Comparison of ENCODE assay signal across 9 mouse cellular contexts in genomic region chr6:100483084-100483810, GRCm38 (mm10).
DNase-seq lines count a peak whose midpoint lies in the region; ATAC-seq and TF ChIP-seq lines count a peak whose summit lies in the region.
"Had no signal": no experiment of that assay in that cellular context is flagged by ENCODE, and none has a peak within 500 bp of the region (broad histone marks: within the 10 kb centered on the region; RNA-seq: fewer than 3 reads in every experiment).

No protein-coding gene starts in this region.

- H3K27ac ChIP-seq in kidney, embryonic 14.5 days (ENCODE audit: low read depth, low read length), result no peak overlapping the region
- H3K27ac ChIP-seq in MEL (ENCODE audit: control insufficient read depth, low read depth, low read length), result no peak overlapping the region
- H3K27ac ChIP-seq in embryonic facial prominence, embryonic 15.5 days (replicated peaks), result peak overlapping the region; percentile 68
- no peak overlapping the region for H3K27ac ChIP-seq in liver, postnatal 0 days (ENCODE audit: low read depth)
- H3K27ac ChIP-seq in forebrain, embryonic 10.5 days, result no peak overlapping the region
- H3K27ac ChIP-seq: hindbrain, embryonic 15.5 days had no signal

- H3K4me2 ChIP-seq in kidney, embryonic 14.5 days (replicated peaks; ENCODE audit: low read depth, low read length), result no peak overlapping the region
- peak overlapping the region; percentile 21 for H3K4me2 ChIP-seq in embryonic facial prominence, embryonic 15.5 days (replicated peaks)
- peak overlapping the region; percentile 19; the same call in 1 of the 2 replicates for H3K4me2 ChIP-seq in liver, postnatal 0 days (ENCODE audit: low read depth, low read length)
- H3K4me2 ChIP-seq: hindbrain, embryonic 15.5 days had no signal

- H3K27me3 ChIP-seq in kidney, embryonic 14.5 days (ENCODE audit: control insufficient read depth, insufficient read depth, low read length), result peaks cover 3% of the 10 kb centered on the region; the same call in 1 of the 2 replicates
- H3K27me3 ChIP-seq in MEL (ENCODE audit: control insufficient read depth in 1 of 2, insufficient read depth in 2 of 2, low read length in 2 of 2), result no peaks in the 10 kb centered on the region
- no peaks in the 10 kb centered on the region for H3K27me3 ChIP-seq in embryonic facial prominence, embryonic 15.5 days
- H3K27me3 ChIP-seq in liver, postnatal 0 days (ENCODE audit: insufficient read depth, low read length), result no peaks in the 10 kb centered on the region
- peaks cover 37% of the 10 kb centered on the region for H3K27me3 ChIP-seq in forebrain, embryonic 10.5 days (ENCODE audit: poor library complexity, severe bottlenecking)

- no peak for TF ChIP-seq RAD21 in MEL (IDR thresholded peaks at IDR 0.05; ENCODE audit: low read depth, low read length)

- 0 out of 2 replicates have a peak, but pooled peaks have one; percentile 57 for ATAC-seq in kidney, embryonic 14.5 days (ENCODE audit: low FRiP score, low TSS enrichment)
- peak; percentile 72; the same call in 1 of the 2 replicates for ATAC-seq in embryonic facial prominence, embryonic 15.5 days (ENCODE audit: insufficient number of reproducible peaks, low FRiP score, low TSS enrichment, low read depth)
- ATAC-seq in liver, postnatal 0 days, result 0 out of 2 replicates have a peak, but pooled peaks have one; percentile 23
- no peak for ATAC-seq in erythroid progenitor cell, adult 5-6 weeks (replicated peaks; ENCODE audit: low FRiP score, poor library complexity, severe bottlenecking)

- TF ChIP-seq CTCF in MEL (IDR thresholded peaks at IDR 0.05 in 2 of 3, conservative IDR thresholded peaks at IDR 0.05 in 1 of 3; ENCODE audit: control insufficient read depth in 1 of 3, insufficient read depth in 1 of 3, low read depth in 2 of 3, low read length in 3 of 3, poor library complexity in 1 of 3, severe bottlenecking in 1 of 3), result no peak
- no peak for TF ChIP-seq CTCF in liver, postnatal 0 days (IDR thresholded peaks at IDR 0.05; ENCODE audit: low read depth)

- H3K36me3 ChIP-seq in kidney, embryonic 14.5 days (ENCODE audit: control insufficient read depth, insufficient read depth, low read length), result no peaks in the 10 kb centered on the region
- no peaks in the 10 kb centered on the region for H3K36me3 ChIP-seq in MEL (ENCODE audit: control insufficient read depth in 1 of 2, insufficient read depth in 2 of 2, low read length in 2 of 2)
- no peaks in the 10 kb centered on the region for H3K36me3 ChIP-seq in embryonic facial prominence, embryonic 15.5 days
- H3K36me3 ChIP-seq in liver, postnatal 0 days (replicated peaks; ENCODE audit: insufficient read depth, low read length), result no peaks in the 10 kb centered on the region
- no peaks in the 10 kb centered on the region for H3K36me3 ChIP-seq in forebrain, embryonic 10.5 days (replicated peaks)
- H3K36me3 ChIP-seq: hindbrain, embryonic 15.5 days had no signal

- H3K79me2 ChIP-seq in MEL (ENCODE audit: control insufficient read depth, insufficient read depth, low read length, poor library complexity), result no peaks in the 10 kb centered on the region

- no peak for DNase-seq in kidney, adult 8-10 months
- no peak for DNase-seq in MEL (ENCODE audit: low read depth, low spot score)
- peak; percentile 29 for DNase-seq in liver, postnatal 0 days
- no peak for DNase-seq in forebrain, embryonic 10.5 days (ENCODE audit: extremely low spot score, low spot score)
- DNase-seq in frontal cortex, postnatal 25 days (ENCODE audit: low spot score in 2 of 2), result no peak

- H3K4me3 ChIP-seq in kidney, embryonic 14.5 days (ENCODE audit: low read length), result no peak overlapping the region
- no peak overlapping the region for H3K4me3 ChIP-seq in MEL (ENCODE audit: control insufficient read depth in 1 of 2, insufficient read depth in 1 of 2, low read depth in 2 of 2, low read length in 2 of 2)
- no peak overlapping the region for H3K4me3 ChIP-seq in embryonic facial prominence, embryonic 15.5 days (replicated peaks)
- H3K4me3 ChIP-seq in liver, postnatal 0 days (ENCODE audit: low read depth, low read length), result no peak overlapping the region
- H3K4me3 ChIP-seq in forebrain, embryonic 10.5 days, result no peak overlapping the region
- H3K4me3 ChIP-seq: hindbrain, embryonic 15.5 days had no signal

- H3K4me1 ChIP-seq in kidney, embryonic 14.5 days (ENCODE audit: control insufficient read depth, insufficient read depth, low read length), result peaks cover 3% of the 10 kb centered on the region; the same call in 1 of the 2 replicates
- H3K4me1 ChIP-seq in MEL (ENCODE audit: control insufficient read depth in 1 of 2, insufficient read depth in 2 of 2, low read length in 2 of 2), result no peaks in the 10 kb centered on the region
- peaks cover 26% of the 10 kb centered on the region for H3K4me1 ChIP-seq in embryonic facial prominence, embryonic 15.5 days
- peaks cover 15% of the 10 kb centered on the region for H3K4me1 ChIP-seq in liver, postnatal 0 days (ENCODE audit: insufficient read depth)
- peaks cover 10% of the 10 kb centered on the region for H3K4me1 ChIP-seq in forebrain, embryonic 10.5 days

- TF ChIP-seq EP300 in MEL (IDR thresholded peaks at IDR 0.05; ENCODE audit: low read depth in 1 of 2, low read length in 2 of 2), result no peak
- no peak for TF ChIP-seq EP300 in liver, postnatal 0 days (IDR thresholded peaks at IDR 0.05; ENCODE audit: low read depth)

- TF ChIP-seq POLR2A in MEL (IDR thresholded peaks at IDR 0.05; ENCODE audit: control insufficient read depth in 1 of 2, insufficient read depth in 1 of 2, low read depth in 1 of 2, low read length in 2 of 2, poor library complexity in 1 of 2), result no peak

- H3K9me3 ChIP-seq in kidney, embryonic 14.5 days (ENCODE audit: control insufficient read depth, low read length), result peaks cover 10% of the 10 kb centered on the region
- H3K9me3 ChIP-seq in MEL (replicated peaks; ENCODE audit: insufficient read depth, low read length), result no peaks in the 10 kb centered on the region
- no peaks in the 10 kb centered on the region for H3K9me3 ChIP-seq in embryonic facial prominence, embryonic 15.5 days (replicated peaks)
- no peaks in the 10 kb centered on the region for H3K9me3 ChIP-seq in liver, postnatal 0 days (ENCODE audit: low read length)
- peaks cover 16% of the 10 kb centered on the region for H3K9me3 ChIP-seq in forebrain, embryonic 10.5 days

- H3K9ac ChIP-seq in kidney, embryonic 14.5 days (ENCODE audit: low read depth, low read length), result no peak overlapping the region
- no peak overlapping the region for H3K9ac ChIP-seq in MEL (ENCODE audit: control insufficient read depth, low read depth, low read length, poor library complexity, severe bottlenecking)
- no peak overlapping the region for H3K9ac ChIP-seq in embryonic facial prominence, embryonic 15.5 days
- no peak overlapping the region for H3K9ac ChIP-seq in liver, postnatal 0 days (replicated peaks)
- H3K9ac ChIP-seq: hindbrain, embryonic 15.5 days had no signal

- 3% methylated on average over 14 of the region's 14 CpGs for WGBS in kidney, embryonic 14.5 days
- 5% methylated on average over 14 of the region's 14 CpGs for WGBS in embryonic facial prominence, embryonic 15.5 days
- 8% methylated on average over 14 of the region's 14 CpGs for WGBS in liver, postnatal 0 days (ENCODE audit: insufficient replicate concordance)
- WGBS in forebrain, embryonic 10.5 days, result 19% methylated on average over 14 of the region's 14 CpGs

TF ChIP-seq in MEL, 35 proteins besides CTCF, POLR2A, EP300 and RAD21:
- TF ChIP-seq TCF12 (IDR thresholded peaks at IDR 0.05; ENCODE audit: low read depth, low read length) (no peak), UBTF (IDR thresholded peaks at IDR 0.05; ENCODE audit: borderline replicate concordance, insufficient read depth, low read depth, low read length) (no peak), JUND (IDR thresholded peaks at IDR 0.05; ENCODE audit: low read depth, low read length) (no peak), ZNF384 (IDR thresholded peaks at IDR 0.05; ENCODE audit: low read depth, low read length) (0 out of 2 replicates have a peak, but pooled peaks have one; percentile 8)
